Mouse (Mus musculus) left cerebral cortex, adult 18-20 months (tissue): ENCODE data around the gene Tpo. TPM values are rescaled to one million over a fixed set of nuclear protein-coding genes. Genes with fewer than 3 reads are reported as not detected.

Source experiments
- DNase-seq, 2 experiments: peaks; one replicate each; pipeline ENCODE4 v3.0.0; 2021 to 2022; ENCODE audit warnings: low spot score in 2 of 2, mixed read lengths in 1 of 2
- total RNA-seq, 2 experiments: library from RNA; stranded (reverse); gene quantifications; 2 replicates each; pipeline ENCODE4 v1.2.3; 2021

Tpo gene
- total RNA-seq, 2 experiments from 2014 or later: 0.40 to 0.77 TPM

DNA sequence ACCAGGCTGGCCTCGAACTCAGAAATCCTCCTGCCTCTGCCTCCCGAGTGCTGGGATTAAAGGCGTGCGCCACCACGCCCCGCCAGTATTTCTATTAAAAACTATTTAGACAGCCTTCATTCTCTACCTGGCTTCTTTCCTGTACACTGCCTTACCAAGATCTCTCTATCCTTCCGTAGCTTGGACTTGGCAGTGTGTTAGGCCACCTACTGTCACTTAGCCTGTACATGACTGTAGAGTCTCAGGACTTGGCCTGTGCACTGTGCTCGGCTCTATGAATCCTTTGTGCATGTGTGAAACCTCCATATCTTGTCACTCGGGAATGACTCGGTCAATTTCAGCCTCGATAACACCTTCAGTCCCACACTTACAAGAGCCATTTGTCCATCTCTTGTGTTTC is 55.4 kb downstream of the Tpo start:
- no peak for DNase-seq

DNA sequence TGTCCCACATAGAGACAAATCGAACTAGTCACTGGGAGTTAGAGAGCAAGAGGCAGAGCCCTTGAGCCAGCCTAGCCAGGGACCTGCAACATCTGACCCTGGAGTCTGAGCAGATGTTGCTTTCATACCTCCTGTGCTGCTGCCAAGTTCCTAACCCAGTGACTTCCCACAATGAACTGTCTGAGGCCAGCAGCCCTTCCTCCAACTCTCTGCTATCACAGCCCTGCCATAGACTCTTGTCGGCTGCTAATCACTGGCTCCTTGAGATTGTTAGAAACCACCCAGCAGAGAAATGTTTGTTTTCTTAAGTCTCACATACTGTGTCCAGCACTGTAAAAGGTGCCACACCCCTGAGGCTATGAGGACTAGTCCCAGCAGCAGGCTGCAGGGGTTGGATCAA is 56.1 kb downstream of the Tpo start:
- DNase-seq: no peak

DNA sequence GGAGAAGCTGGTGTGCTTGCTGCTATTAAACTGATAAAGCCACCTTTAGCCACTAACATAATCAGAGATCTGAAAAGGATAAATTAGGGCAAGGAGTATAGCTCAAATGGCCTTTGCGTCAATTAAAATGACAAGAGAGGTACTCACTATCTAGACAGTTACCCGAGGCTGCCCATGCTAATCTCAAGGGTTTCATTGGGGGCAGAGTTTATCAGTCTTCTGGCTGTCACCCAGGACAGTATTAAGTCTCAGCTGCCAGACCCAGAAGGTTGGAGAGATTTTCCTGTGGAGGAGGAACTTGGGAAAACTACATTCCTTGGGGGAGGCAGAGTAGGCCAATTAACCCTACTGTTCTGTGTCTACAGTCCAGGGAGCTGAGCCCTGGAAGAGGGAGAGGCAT is 63.1 kb downstream of the Tpo start:
- DNase-seq: no peak

DNA sequence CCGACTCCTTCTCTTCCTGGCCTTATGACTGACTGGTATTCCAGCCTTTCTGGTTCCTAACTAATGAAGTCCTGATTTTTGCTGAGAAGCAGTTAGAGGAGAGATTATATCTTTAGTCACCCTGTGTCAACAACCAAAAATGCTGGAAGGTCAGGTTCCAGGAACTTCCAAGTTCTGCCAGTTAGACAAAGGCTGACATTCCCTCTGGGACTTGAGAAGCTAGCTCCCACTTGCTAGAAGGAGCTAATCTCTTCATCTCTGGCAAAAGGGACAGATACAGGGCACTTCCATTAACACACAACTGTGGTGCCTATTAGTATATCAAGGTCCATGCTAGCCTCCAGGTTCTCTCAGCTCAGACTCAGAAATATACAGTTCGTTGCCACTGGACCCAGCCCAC is 64.6 kb downstream of the Tpo start:
- no peak for DNase-seq

DNA sequence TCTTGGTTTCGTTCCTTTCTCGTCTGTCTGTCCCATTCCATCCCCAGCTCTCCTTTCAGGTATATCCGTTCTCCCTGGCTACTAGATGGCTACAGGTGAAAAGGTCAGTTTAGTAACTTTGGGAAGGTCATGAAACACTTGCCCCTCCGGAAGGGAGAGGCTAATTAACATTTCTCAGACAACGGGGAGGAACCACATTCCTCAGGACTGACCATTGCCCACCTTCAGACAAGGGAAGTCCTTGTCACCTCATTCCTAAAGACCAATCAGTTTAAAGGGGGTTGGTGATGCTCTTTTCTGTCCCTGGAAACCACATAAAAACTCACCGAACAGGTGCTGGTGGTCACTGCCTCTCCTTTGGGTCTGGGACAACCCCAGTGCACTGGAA is 70.3 kb downstream of the Tpo start:
- no peak for DNase-seq

DNA sequence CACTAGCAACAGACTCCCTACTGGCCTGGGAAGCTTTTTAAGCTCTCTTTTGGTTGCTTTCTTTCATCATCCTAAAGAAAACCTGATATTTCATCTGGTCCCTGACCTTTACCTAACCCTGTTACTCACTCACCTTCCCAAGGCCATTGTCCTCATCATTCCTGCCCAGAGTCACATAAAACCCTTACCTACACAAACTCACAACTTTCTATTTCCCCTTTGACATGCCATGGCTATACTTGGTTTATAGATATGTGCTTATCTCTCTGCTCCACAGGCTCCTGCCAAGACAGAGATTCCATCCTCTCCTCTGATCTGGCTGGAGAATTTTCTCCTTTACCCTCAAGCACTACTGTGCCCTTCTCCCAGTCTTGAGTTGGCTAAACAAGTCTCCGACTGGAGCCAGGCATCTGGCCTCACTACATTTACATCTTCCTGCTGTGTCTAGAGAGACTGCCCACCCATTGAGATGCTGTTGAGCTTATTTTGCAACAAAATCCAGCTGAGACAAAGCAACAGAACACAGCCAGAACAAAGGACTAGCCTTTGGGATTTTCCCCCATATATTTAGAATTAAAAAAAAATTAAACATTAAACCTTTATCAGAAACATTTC is 70.8 kb downstream of the Tpo start:
- DNase-seq: no peak

DNA sequence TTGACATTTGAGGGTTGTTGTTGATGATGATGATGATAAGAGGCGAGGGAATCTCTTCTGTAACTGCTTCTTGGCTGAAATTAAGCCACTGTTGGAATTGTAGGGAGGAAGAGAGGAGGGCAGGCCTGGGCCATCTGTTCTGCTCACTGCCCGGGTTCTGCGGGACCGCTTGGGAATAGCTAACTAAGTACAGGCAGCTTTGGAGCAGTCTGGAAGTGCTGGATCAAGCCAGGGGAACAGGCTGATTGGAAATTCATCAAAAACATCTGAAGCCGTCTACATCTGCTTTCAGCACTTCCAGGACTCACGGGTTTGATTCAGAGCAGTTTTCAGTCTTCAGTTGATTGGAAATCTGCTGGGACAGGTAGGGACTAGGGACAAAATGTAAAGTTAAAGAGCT is 74.4 kb downstream of the Tpo start:
- no peak for DNase-seq

DNA sequence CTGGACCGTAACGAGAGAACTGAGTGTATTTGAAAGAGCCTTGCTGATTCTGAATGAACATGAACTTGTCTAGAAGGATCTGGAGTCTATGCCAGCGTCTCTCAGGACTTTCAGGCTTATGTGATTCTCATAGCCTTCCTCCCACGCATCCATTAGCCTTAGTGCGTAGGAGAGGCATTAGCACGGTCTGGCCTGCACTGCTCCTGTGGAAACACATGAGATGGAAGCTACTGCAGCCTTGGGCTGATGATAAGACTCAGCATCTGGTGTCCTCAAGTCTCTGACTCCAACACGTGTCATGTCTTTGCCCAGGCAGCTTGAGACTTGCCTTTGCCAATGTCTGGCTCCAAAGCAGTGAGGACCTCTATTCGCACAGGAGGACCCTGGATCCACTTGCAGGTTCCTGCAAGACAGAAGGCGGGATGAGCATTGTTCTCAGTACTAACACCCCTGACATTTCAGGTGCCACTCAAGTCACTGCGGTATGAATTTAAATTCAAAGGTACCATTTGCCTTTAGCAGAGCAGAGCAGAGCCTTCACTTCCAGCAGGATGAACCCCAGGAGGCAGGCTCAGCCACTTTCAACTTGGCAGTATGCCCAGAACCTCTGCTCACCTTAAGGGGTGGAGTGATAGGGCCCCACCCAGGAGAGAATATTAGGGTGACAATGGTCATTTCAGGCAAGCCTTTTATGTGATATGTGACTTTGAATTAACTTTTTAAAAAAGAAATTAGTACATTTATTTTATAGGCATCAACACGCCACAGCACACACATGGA is 77.5 kb downstream of the Tpo start:
- DNase-seq: no peak

DNA sequence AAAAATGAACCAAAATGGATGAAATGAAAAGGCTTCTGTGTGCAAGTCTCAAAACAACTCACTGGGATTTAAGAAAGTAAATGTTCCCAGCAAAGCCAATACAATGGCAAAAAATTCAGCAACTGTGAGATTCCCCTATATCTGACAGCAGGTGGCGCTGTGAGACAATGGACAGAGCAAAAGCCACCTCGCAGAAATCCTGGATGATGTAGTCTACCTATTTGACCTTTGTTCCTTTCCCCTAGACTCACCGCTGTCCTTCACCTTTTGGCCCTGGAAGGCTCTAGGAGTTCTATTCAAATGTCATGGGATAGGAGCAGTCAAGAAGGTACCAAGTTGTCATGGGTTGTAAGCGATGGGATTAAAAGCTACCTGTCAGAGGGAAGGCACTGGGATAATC is 82.2 kb downstream of the Tpo start:
- DNase-seq: peak; percentile 67 to 73

DNA sequence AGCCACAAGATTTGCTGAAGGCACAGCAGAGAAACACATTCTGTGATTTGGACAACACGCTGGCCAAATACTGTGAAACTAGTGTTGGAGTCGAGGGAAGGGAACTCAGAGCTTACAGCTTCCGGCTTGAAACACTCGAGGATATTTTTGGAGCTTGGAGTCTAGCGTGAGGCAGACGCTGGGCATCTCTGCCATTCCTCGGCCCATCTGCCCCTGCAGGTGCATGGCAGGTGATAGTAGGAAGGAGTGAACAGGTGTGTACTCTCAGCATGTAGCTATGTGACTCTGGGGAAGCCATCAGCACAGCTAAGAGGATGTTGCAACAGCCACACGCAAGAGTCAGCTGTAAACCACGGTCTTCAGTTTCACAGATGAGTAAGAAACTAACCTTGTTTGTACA is 82.6 kb downstream of the Tpo start:
- DNase-seq: no peak

DNA sequence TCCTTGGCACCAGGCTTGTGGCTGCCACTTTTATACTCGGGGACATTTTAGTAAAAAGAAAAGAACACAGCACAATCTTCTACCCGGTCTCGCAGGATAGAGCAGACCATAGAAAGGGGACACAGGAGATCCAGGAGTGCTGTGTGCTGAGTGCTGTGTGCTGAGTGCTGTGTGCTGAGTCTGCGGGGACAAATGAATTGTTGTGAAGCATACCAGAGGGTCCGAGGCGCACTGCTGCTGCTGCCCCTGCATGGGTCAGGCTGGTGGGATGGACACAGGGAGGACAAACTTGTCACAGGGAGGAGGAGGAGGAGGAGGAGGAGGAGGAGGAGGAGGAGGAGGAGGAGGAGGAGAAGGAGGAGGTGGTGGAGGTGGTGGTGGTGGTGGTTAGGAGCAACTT is 83.6 kb downstream of the Tpo start:
- no peak for DNase-seq

DNA sequence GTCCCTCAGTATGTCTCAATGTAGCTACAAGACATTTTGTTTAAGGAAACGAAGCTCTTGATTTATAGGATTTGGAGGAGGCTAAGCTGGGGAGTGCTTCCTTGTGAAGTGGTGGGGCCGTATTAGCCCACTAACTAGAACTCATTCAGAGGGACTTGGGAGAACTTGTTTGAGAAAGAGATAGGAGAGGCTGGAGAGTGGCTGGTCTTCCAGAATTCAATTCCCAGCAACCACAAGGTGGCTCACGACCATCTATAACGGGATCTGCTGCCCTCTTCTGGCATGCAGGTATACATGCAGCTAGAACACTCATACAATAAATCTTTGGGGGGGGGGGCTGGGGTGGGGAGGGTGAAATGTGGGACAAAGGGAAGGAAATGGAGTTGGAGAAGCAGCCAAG is 92.3 kb downstream of the Tpo start:
- peak; percentile 50 to 61 for DNase-seq

DNA sequence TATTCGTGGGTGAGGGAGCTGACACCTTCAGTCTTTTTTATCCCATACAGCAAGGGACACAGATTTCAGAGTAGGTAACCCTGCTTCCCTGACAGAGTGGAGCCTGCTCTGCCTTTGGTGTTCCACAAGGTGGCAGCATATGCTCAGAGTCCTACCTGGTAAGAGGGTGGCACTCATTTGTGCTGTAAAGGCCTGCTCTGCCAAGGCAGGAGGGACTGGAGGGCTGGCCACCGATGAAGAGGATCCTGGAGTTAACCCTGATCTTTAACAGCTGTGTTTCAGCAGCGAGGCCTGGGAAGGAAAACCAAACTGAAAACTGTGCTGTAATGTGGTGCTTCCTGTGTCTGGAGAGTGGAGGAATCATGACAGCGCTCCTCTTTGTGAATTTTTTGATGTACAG is 92.9 kb downstream of the Tpo start:
- peak; percentile 48 to 64 for DNase-seq

DNA sequence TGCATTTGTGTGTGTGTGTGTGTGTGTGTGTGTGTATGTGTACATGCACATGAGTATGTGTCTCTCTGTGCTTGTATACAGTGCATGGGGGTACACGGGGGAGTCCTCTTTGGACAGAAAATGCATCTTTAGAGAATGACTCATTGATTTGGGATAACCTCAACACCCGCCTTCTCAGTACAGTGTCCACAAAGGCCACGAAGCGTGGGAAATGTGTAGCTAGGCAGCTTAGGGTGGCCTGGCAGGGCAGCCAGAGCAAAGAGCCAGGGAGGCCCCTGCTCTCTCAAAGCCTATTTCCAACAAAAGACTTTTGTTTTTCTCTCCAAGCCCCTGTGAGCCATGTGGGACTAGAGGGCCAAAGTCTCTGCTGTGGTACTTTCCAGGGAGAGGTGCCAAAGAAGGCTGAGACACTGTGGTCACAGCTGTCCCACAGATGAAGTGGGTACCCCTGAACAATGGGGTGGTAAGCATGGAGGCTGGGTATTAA is 95.8 kb downstream of the Tpo start:
- no peak for DNase-seq

DNA sequence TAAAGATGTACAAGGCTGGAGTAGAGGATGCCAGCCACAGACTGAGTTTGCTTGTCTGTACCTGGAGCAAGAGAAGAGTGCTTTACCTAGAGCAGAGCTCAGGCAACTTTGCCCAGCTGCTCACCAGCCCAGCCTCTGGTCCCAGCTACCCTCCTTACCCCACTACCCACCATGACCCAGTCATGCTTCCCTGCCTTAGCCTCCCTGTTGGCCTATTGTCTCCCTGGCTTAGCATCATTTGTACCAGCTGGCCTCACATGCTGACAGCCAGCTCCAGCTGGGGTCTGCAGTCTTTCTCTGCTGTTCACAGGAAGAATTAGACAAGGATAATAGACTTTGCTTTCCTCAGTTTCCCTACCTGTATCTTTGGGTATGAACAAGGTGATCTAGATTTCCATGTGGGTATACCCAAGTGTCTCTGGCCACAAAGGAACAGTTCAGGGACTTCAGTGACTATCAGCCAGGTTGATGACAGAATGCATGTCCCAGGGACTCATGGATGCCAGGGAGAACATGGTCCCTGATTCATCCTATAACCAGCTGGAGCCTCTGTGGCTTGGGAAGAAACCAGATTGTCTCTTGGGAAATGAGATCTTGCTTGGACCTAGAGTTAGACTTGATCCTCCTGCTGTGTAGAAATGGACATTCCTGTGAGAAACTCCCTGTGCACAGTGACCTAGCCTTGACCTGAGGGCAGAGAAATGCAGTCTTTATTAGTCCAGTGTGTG is 96.4 kb downstream of the Tpo start:
- DNase-seq: no peak

DNA sequence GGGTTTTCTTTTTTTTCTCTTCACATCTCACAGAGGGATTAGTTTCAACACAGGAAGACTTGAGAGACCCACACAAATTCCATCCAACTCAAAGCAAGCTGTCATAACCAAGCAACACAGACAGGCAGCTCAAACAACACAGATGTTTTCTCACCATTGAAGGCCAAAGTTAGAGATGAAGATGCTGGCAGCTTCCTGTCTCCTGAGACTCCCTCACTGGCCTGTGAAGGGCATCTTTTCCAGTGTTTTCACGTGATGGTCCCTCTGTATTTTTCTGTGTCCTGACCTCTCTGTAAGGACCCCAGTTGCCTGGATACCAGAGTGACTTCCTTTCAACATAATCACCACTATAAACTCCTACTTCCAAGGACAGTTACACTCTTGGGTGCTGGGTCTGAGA is 97.0 kb downstream of the Tpo start:
- DNase-seq: no peak

DNA sequence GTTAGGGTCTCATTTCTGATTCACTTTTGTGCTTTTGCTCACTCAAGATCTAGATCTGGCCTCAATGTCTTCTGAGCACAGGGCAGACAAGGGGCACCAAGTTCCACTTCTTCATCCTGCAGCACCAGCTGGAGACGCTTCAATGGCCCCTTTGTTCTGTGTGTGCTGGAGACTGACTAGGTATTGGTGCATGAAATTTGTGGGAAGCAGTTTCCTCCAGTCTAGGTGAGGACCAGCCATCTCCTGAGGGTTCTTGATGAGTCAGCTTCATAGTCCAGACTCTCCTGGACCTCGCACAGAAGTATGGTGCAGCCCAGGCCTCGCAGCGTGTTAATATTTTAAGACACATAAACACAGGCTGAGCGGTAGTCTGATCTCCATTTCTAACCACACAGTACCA is 97.7 kb downstream of the Tpo start:
- DNase-seq: no peak

DNA sequence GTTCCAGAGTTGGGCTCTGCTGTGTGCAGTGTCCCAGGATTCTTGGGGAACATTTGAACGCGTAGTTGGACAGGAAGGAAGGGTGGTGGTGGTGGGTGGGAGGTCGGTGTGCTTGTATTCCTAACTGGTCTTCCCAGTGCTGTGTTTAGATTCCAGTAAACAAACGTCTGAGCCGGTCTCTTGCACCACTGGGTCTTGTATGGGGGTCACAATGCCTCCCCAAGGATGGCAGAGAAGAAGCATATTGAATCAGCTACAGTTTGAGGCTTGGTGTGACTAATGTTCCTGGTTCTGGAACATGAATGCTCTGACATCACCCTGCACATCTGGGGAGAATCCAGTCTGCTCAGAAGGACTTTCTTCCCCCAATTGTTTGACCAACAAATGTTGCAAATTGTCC is 101.9 kb downstream of the Tpo start:
- no peak for DNase-seq

DNA sequence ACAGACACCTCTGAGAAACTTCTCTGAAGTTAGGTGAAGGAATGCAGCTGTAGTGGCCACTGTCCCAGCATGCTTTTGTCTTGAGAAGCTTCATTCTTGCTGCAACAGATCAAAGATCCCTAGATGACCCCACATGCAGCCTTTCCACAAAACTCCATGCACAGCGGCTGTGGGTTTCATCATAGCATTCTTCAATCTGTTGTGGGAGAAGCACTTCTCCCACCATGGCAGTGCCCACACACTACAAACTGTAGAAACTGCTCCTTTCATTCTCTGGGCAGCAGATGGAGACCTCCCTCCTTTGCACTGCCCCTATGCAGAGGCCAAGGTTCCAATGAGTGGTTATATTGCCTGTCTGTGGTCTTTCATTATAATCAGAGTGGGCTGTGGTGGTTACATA is 103.3 kb downstream of the Tpo start:
- no peak for DNase-seq

DNA sequence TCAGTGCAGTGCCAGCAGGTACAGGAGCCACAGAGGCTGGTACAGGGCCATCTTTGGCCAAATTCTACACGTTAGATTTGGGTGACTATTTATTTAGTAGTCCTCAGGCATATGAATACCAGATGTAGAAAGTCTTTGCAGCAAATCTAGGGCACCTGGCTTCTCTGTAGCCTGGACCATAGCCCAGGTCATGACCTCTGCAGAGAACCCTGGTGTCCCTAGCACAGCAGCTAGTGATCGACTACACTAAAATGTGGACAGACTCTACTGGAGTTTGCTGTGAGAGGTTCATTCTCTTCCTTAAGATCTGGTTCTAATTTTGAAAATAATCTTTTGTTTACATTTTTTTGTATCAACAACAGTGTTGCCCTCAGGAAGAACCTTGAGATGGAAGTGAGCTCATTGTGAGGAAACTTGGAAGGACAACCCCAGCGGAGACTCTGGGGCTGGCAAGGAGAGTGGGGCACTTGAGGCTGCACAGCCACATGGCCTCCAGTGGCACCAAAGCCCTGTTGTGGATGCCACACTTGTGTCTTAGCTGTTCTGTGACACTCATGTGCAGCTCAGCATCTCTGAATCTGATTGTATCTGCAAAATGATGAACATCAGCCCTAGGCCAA is 104.6 kb downstream of the Tpo start:
- DNase-seq: no peak

DNA sequence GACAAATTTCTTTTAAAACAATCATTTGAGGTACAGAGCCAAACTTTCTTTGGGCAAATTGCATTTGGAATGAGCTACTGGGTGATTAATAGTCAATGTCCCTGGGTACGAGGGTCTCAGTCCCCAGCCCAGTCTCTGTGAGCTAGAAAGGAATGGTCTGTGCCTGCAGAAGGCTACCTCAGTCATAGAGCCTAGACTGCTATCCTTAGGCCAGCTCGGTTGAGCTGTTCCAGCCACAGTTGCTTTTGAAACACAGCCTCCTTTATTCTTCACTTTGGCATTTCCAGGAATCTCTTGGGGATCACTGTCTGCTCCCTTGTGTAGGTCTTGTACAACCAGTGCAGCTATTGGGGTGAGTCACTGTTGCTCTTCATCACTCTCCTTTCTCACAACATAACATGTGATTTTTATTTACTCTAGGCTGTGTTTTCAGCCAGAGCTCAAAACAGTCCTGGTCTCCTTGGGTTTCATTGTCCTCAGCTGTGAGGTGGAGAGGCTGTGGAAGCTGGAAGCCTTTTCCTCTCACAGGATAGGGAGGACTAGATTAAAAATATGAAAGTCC is 108.1 kb downstream of the Tpo start:
- DNase-seq: no peak

DNA sequence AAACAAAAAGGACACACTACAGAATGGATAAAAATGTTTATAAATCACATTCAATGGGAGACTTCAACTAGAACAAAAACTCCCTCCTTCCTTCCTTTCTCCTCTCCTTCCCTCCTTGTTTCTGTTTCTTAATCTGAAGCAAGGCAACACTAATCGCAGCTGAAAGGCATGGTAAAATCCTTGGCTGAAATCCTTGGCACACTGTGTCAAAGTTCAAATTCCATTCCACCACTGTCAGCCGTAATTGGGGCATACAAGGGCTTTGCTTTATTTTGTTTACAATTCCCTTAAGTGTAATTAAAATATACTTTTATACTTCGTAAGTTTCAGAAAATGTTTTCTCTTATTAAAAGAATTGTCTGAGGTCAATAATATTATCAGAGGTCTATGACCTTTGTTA is 108.9 kb downstream of the Tpo start:
- no peak for DNase-seq
